Mouse (Mus musculus) MEL (cell line): ENCODE results near the gene Col4a2. TPM values are rescaled to one million over a fixed set of nuclear protein-coding genes. Genes with fewer than 3 reads are reported as not detected.

ENCODE experiments used
- DNase-seq: peaks from one replicate; pipeline ENCODE4 v3.0.0; 2011; ENCODE audit warnings: low read depth, low spot score
- H3K27ac ChIP-seq: 2 replicates; pipeline ENCODE4 v1.5.1; 2012; ENCODE audit warnings: low read depth, mild to moderate bottlenecking, control low read depth, low read length, moderate library complexity; ENCODE audit not compliant: control insufficient read depth
- H3K27me3 ChIP-seq, 2 experiments: fragments of 150-350 bp in 1 of 2; sonication (generic) in 1 of 2; 2 replicates each; pipeline ENCODE4 v1.6.1; 2012; ENCODE audit warnings: low read length in 2 of 2, mild to moderate bottlenecking in 2 of 2, improper control_type of control experiment in 1 of 2, moderate library complexity in 1 of 2; ENCODE audit not compliant: insufficient read depth in 2 of 2, control insufficient read depth in 1 of 2
- H3K36me3 ChIP-seq, 2 experiments: 2 replicates each; pipeline ENCODE4 v1.6.1; 2012 to 2014; ENCODE audit warnings: low read length in 2 of 2, improper control_type of control experiment in 1 of 2, inconsistent platforms in 1 of 2, mild to moderate bottlenecking in 1 of 2; ENCODE audit not compliant: insufficient read depth in 2 of 2, control insufficient read depth in 1 of 2
- H3K4me1 ChIP-seq, 2 experiments: fragments of 150-350 bp in 1 of 2; sonication (generic) in 1 of 2; 2 replicates each; pipeline ENCODE4 v1.6.1; 2012; ENCODE audit warnings: low read length in 2 of 2, improper control_type of control experiment in 1 of 2, mild to moderate bottlenecking in 1 of 2; ENCODE audit not compliant: insufficient read depth in 2 of 2, control insufficient read depth in 1 of 2
- H3K4me3 ChIP-seq, 2 experiments: fragments of 150-350 bp in 1 of 2; sonication (generic) in 1 of 2; 2 replicates each; pipeline ENCODE4 v1.5.1; 2012; ENCODE audit warnings: low read depth in 2 of 2, low read length in 2 of 2, mild to moderate bottlenecking in 2 of 2, moderate library complexity in 2 of 2, control low read depth in 1 of 2, improper control_type of control experiment in 1 of 2; ENCODE audit not compliant: control insufficient read depth in 1 of 2, insufficient read depth in 1 of 2
- H3K79me2 ChIP-seq: 2 replicates; pipeline ENCODE4 v1.6.1; 2012; ENCODE audit warnings: mild to moderate bottlenecking, low read length, moderate library complexity; ENCODE audit not compliant: control insufficient read depth, poor library complexity, insufficient read depth
- H3K9ac ChIP-seq: 2 replicates; pipeline ENCODE4 v1.6.1; 2012; ENCODE audit warnings: low read depth, mild to moderate bottlenecking, control low read depth, low read length, moderate library complexity; ENCODE audit not compliant: control insufficient read depth, poor library complexity, severe bottlenecking
- H3K9me3 ChIP-seq: fragments of 150-350 bp; sonication (generic); replicated peaks from 2 replicates; pipeline ENCODE4 v1.6.1; 2012; ENCODE audit warnings: mild to moderate bottlenecking, low read length, improper control_type of control experiment, moderate library complexity; ENCODE audit not compliant: insufficient read depth
- BHLHE40 ChIP-seq: IDR thresholded peaks from 2 replicates; pipeline ENCODE4 v1.6.1; 2012; ENCODE audit warnings: low read depth, mild to moderate bottlenecking, inconsistent platforms, low read length, improper control_type of control experiment, borderline replicate concordance
- CHD1 ChIP-seq: IDR thresholded peaks from 2 replicates; pipeline ENCODE4 v1.6.1; 2012; ENCODE audit warnings: low read depth, mild to moderate bottlenecking, inconsistent platforms, low read length, improper control_type of control experiment
- CHD2 ChIP-seq: IDR thresholded peaks from 2 replicates; pipeline ENCODE4 v1.6.1; 2011; ENCODE audit warnings: low read length, improper control_type of control experiment
- ELF1 ChIP-seq: IDR thresholded peaks from 2 replicates; pipeline ENCODE4 v1.6.1; 2014; ENCODE audit warnings: low read depth, mild to moderate bottlenecking, inconsistent platforms, low read length, improper control_type of control experiment, moderate library complexity
- EP300 ChIP-seq, 2 experiments: IDR thresholded peaks; 2 replicates each; pipeline ENCODE4 v1.6.1; 2011; ENCODE audit warnings: improper control_type of control experiment in 2 of 2, low read length in 2 of 2, low read depth in 1 of 2, mild to moderate bottlenecking in 1 of 2
- GABPA ChIP-seq: IDR thresholded peaks from 2 replicates; pipeline ENCODE4 v1.6.1; 2012; ENCODE audit warnings: low read depth, mild to moderate bottlenecking, inconsistent platforms, low read length, improper control_type of control experiment, moderate library complexity
- GATA1 ChIP-seq: IDR thresholded peaks from 2 replicates; pipeline ENCODE4 v1.6.1; 2011; ENCODE audit warnings: low read depth, low read length, improper control_type of control experiment
- HCFC1 ChIP-seq: IDR thresholded peaks from 2 replicates; pipeline ENCODE4 v1.6.1; 2012; ENCODE audit warnings: low read depth, mild to moderate bottlenecking, inconsistent platforms, low read length, improper control_type of control experiment, moderate library complexity
- KAT2A ChIP-seq: conservative IDR thresholded peaks from 2 replicates; pipeline ENCODE4 v1.6.1; 2012; ENCODE audit warnings: low read depth, low read length, improper control_type of control experiment, inconsistent platforms
- MAFK ChIP-seq: IDR thresholded peaks from 2 replicates; pipeline ENCODE4 v1.6.1; 2011; ENCODE audit warnings: low read depth, mild to moderate bottlenecking, low read length, improper control_type of control experiment, borderline replicate concordance
- MXI1 ChIP-seq: IDR thresholded peaks from 2 replicates; pipeline ENCODE4 v1.6.1; 2011; ENCODE audit warnings: mild to moderate bottlenecking, low read depth, low read length, improper control_type of control experiment
- MYB ChIP-seq: IDR thresholded peaks from 2 replicates; pipeline ENCODE4 v1.6.1; 2011; ENCODE audit warnings: mild to moderate bottlenecking, low read depth, low read length, improper control_type of control experiment
- MYC ChIP-seq: IDR thresholded peaks from 2 replicates; pipeline ENCODE4 v1.6.1; 2011; ENCODE audit warnings: low read depth, mild to moderate bottlenecking, low read length, improper control_type of control experiment, moderate library complexity
- NELFE ChIP-seq: IDR thresholded peaks from 2 replicates; pipeline ENCODE4 v1.6.1; 2011; ENCODE audit warnings: low read depth, low read length, improper control_type of control experiment
- NRF1 ChIP-seq: IDR thresholded peaks from 2 replicates; pipeline ENCODE4 v1.6.1; 2014; ENCODE audit warnings: low read depth, mild to moderate bottlenecking, inconsistent platforms, low read length, improper control_type of control experiment, moderate library complexity; ENCODE audit not compliant: poor library complexity, insufficient read depth, severe bottlenecking
- POLR2A ChIP-seq, 2 experiments: IDR thresholded peaks; 2 replicates each; pipeline ENCODE4 v1.6.1; 2011 to 2012; ENCODE audit warnings: low read length in 2 of 2, mild to moderate bottlenecking in 2 of 2, control low read depth in 1 of 2, improper control_type of control experiment in 1 of 2, low read depth in 1 of 2, moderate library complexity in 1 of 2; ENCODE audit not compliant: control insufficient read depth in 1 of 2, insufficient read depth in 1 of 2, poor library complexity in 1 of 2
- POLR2AphosphoS5 ChIP-seq: IDR thresholded peaks from 2 replicates; pipeline ENCODE4 v1.6.1; 2012; ENCODE audit warnings: low read depth, borderline replicate concordance, mild to moderate bottlenecking, inconsistent platforms, low read length, moderate library complexity, mixed read lengths
- RAD21 ChIP-seq: IDR thresholded peaks from 2 replicates; pipeline ENCODE4 v1.6.1; 2011; ENCODE audit warnings: mild to moderate bottlenecking, low read depth, low read length, improper control_type of control experiment
- RCOR1 ChIP-seq: IDR thresholded peaks from 2 replicates; pipeline ENCODE4 v1.6.1; 2012; ENCODE audit warnings: low read depth, mild to moderate bottlenecking, inconsistent platforms, low read length, improper control_type of control experiment
- SIN3A ChIP-seq: IDR thresholded peaks from 2 replicates; pipeline ENCODE4 v1.6.1; 2012; ENCODE audit warnings: low read length, improper control_type of control experiment, inconsistent platforms
- SMC3 ChIP-seq: IDR thresholded peaks from 2 replicates; pipeline ENCODE4 v1.6.1; 2011; ENCODE audit warnings: low read depth, low read length, improper control_type of control experiment
- TBP ChIP-seq: IDR thresholded peaks from 2 replicates; pipeline ENCODE4 v1.8.0; 2011; ENCODE audit warnings: low read depth, low read length, improper control_type of control experiment
- UBTF ChIP-seq: IDR thresholded peaks from 2 replicates; pipeline ENCODE4 v1.6.1; 2012; ENCODE audit warnings: low read depth, mild to moderate bottlenecking, inconsistent platforms, low read length, improper control_type of control experiment, moderate library complexity, borderline replicate concordance; ENCODE audit not compliant: insufficient read depth
- USF1 ChIP-seq: IDR thresholded peaks from 2 replicates; pipeline ENCODE4 v1.6.1; 2014; ENCODE audit warnings: low read depth, mild to moderate bottlenecking, inconsistent platforms, low read length, improper control_type of control experiment, moderate library complexity
- ZC3H11A ChIP-seq: IDR thresholded peaks from 2 replicates; pipeline ENCODE4 v1.6.1; 2012; ENCODE audit warnings: low read depth, mild to moderate bottlenecking, inconsistent platforms, low read length, improper control_type of control experiment
- ZKSCAN1 ChIP-seq: IDR thresholded peaks from 2 replicates; pipeline ENCODE4 v1.6.1; 2012; ENCODE audit warnings: low read depth, mild to moderate bottlenecking, inconsistent platforms, low read length, improper control_type of control experiment, moderate library complexity
- ZNF384 ChIP-seq: IDR thresholded peaks from 2 replicates; pipeline ENCODE4 v1.6.1; 2012; ENCODE audit warnings: low read depth, mild to moderate bottlenecking, inconsistent platforms, low read length, improper control_type of control experiment
- polyA plus RNA-seq, 2 experiments: library from polyadenylated mRNA; stranded (reverse) in 1 of 2; unstranded in 1 of 2; fragments of >175 nt in 1 of 2; fragments of >200 nt in 1 of 2; gene quantifications; 2 replicates each; pipeline versions ENCODE4 v1.2.1 to v1.2.4; 2012; ENCODE audit warnings: low replicate concordance in 2 of 2, low read depth in 1 of 2; ENCODE audit not compliant: insufficient read length in 2 of 2, insufficient read depth in 1 of 2, missing spikeins in 1 of 2
- total RNA-seq: library from RNA; depleted of rRNA; stranded (reverse); fragments of 300-350 nt; gene quantifications from 2 replicates; pipeline ENCODE4 v1.2.3, GENCODE M21; 2012

Col4a2 gene
- total and polyA plus RNA-seq, 3 experiments: 0.04 to 0.81 TPM; not detected in 1

DNA sequence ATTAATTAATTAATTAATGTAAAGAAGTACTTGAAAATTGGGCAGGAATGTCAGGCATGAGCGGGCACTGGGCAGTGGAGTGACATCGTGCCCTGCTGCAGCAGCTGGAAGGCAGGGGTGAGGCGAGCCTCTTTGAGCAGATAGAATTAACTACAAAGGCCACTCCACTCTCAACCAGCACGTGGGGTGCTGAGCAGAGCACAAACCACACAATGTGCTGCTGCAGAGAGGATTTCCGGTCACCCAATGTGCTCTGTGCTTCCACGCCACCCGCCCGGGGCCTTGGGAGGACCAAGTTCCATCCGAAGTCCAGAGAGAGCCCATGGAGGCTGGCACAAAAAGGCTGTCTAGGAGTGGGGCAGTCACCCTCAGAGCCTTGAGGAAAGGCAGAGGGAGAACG, 29.4 kb upstream of the Col4a2 start:
- TF ChIP-seq RCOR1 (no peak), MXI1 (no peak), ELF1 (no peak), TBP (no peak), BHLHE40 (no peak), KAT2A (no peak), SIN3A (no peak), NRF1 (no peak), CHD2 (no peak), MYC (no peak), CHD1 (no peak), USF1 (no peak), EP300 (IDR thresholded peaks at IDR 0.05; ENCODE audit: low read depth in 1 of 2, low read length in 2 of 2) (no peak), ZNF384 (no peak), HCFC1 (no peak), NELFE (no peak), ZC3H11A (no peak), POLR2A (IDR thresholded peaks at IDR 0.05; ENCODE audit: control insufficient read depth in 1 of 2, insufficient read depth in 1 of 2, low read depth in 1 of 2, low read length in 2 of 2, poor library complexity in 1 of 2) (no peak)
- H3K4me3 ChIP-seq: no peak overlapping the region
- H3K27ac ChIP-seq: no peak overlapping the region
- no peak overlapping the region for H3K9ac ChIP-seq
- H3K79me2 ChIP-seq: no peaks in the 10 kb centered on the region
- H3K27me3 ChIP-seq: no peaks in the 10 kb centered on the region
- H3K9me3 ChIP-seq: no peaks in the 10 kb centered on the region
- no peaks in the 10 kb centered on the region for H3K4me1 ChIP-seq
- no peaks in the 10 kb centered on the region for H3K36me3 ChIP-seq
- no peak for DNase-seq

GRCm38 (mm10) chr8:11285437-11285836, 27.2 kb upstream of the Col4a2 start:
- DNase-seq: no peak
- Histone ChIP-seq H3K27ac (no peak overlapping the region), H3K9me3 (no peaks in the 10 kb centered on the region), H3K36me3 (no peaks in the 10 kb centered on the region), H3K4me1 (no peaks in the 10 kb centered on the region), H3K4me3 (no peak overlapping the region), H3K27me3 (no peaks in the 10 kb centered on the region), H3K79me2 (no peaks in the 10 kb centered on the region), H3K9ac (no peak overlapping the region)
- TF ChIP-seq MXI1 (no peak), POLR2A (IDR thresholded peaks at IDR 0.05; ENCODE audit: control insufficient read depth in 1 of 2, insufficient read depth in 1 of 2, low read depth in 1 of 2, low read length in 2 of 2, poor library complexity in 1 of 2) (no peak), GATA1 (no peak), EP300 (IDR thresholded peaks at IDR 0.05; ENCODE audit: low read depth in 1 of 2, low read length in 2 of 2) (no peak), RCOR1 (no peak), GABPA (no peak), KAT2A (no peak), ZKSCAN1 (no peak), UBTF (no peak), MYB (no peak), RAD21 (no peak), CHD2 (no peak), HCFC1 (no peak), POLR2AphosphoS5 (no peak), MAFK (no peak), SMC3 (no peak)
